Mouse (Mus musculus): ENCODE results near the gene Cdca4.

Cdca4 gene

DNA sequence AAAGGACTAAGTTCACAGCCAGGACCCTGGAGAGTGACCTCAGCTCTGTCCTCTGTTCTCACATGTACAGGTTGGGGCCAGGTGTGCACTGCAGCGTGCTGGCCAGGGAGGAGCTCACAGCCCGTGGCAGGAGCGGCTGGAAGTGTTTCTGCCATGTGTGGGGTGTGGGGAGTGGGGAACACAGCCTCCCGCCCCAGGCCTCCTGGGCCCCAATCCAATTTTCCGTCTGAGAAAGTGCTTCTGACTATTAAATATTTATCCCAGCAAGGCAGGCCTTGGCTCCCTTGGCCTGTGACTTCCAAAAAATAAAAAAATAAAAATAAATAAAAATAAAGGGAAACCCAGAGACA, 30.9 kb downstream of the Cdca4 start:
- DNase-seq, result no peak

- DNase-seq, result no peak
Measured at GRCm38 (mm10) chr12:112797672-112798331, 31.4 kb downstream of the Cdca4 start.

- no peak for DNase-seq
Measured at GRCm38 (mm10) chr12:112796551-112797510, 32.4 kb downstream of the Cdca4 start.

DNA sequence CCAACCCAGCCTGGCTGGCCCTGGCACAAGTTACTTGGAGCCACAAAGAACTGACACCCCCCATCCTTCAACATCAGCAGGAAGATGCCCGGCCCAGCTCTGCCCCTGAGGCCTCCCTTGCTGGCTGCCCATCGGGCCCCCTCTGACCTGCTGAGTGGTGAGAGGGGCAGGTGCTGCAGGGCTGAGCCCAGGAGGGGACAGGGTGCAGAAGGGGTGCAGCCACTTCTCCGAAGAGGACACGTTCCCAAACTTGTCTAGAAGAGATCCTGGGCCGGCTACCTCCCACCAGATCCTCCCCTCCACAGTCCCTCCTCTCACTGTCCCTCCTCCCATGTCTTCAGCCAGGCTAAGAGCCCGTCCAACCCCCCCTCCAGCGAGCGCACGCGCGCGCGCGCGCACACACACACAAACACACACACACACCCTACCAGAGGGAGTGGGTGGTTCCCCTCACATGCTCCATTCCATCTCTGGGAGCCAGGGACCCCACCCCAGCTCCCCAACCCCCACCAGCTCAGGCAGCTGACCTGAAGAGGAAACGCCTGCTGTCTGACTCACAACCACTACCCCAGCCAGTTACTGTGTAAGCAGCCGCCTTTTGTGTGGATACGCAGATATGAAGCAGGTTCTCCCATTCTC, 33.6 kb downstream of the Cdca4 start:
- DNase-seq, result no peak

DNA sequence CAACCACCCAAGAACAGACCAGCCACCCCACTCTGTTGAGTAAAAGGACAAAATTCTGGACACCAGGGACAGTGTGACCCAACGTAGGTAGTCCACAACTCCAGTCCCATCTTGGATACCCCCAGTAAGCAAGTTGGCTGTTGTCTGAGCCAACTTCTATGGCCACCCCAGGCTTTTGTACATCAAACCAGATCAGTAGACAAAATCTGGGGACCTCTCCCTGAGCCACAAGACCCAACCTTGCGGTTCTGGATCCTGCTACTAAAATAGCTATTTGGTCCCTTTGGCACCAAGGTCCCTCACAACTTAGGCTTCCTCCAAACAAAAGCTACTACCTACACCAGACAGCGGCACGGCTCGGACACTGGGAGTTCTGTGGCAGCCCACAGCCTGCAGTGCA, 34.2 kb downstream of the Cdca4 start:
- no peak for DNase-seq

DNA sequence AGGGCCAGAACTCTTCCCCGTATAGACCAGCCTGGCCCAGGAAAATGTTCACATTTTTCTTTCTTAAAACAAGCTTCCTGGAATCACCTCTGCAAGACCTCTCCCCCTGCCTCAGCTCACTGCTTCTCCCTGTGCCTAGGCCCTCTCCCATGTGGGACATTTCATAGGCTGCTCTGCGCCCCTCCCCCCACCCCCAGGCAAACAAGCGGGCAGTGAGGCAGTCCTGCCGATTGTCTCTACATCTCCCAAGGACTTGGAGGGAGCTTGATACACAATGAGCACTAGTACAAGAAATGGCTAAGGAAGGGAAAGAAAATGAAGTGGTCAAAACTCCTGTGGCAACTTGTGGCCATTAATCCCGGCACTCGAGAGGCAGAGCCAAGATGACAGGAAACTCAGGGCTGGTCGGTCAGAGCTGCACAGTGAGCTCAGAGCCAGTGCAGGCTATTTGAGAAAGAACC, 34.8 kb downstream of the Cdca4 start:
- DNase-seq, result no peak

DNA sequence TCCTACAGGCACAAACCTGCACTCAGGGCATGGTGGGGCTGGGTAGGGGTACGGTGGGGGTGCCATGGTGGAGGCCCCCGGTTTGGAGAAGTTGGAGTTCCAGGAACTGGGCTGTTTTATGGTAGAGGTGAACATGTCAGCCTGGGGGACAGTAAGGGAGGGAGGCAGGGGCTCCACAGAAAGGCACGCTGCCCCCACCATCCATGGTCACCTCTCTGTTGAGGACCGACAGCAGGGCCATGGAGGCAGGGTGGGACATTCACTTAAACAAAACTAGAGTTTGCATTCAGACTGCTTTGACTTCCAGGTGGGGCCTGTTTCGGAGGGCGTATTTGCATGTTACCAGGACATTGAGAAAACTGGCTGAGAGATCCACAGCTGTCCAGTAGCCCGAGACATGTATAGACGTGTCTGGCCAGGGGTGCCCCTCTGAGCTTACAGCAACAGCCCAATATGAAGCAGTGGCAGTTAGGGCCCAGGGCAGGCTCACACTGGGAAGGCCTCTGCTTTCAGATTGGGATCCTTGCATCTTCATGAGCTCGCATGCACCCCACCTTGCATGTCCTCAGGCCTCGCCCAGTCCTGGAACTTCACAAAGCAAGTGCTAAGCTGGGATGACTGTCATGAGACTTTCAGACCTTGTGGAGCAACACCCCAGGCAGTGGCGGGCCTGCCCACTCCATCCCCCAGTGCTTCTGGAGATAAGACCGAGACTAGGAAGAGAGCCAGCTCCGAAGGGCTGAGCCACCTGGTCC, 35.4 kb downstream of the Cdca4 start:
- no peak for DNase-seq

DNA sequence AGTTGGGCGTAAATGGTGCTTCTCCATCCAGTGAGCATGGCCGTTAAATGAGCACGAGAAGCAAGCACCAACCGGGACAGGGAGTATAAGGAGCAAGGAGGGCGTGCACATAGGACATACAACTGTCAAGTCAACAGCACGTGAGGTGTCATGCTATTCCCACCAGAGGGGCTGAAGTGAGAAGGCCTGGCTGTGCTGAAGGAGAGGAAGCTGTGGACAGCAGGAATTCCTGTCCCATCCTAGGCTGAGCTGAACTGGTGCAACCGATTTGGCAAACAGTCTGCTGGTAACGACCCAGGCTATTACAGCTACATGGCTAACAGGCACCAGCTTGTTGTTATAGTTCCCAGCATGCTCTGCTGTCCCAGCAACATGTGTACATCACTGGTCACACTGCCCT, 38.2 kb downstream of the Cdca4 start:
- no peak for DNase-seq

- DNase-seq, result no peak
Measured at GRCm38 (mm10) chr12:112774481-112774880, 54.7 kb downstream of the Cdca4 start.

DNA sequence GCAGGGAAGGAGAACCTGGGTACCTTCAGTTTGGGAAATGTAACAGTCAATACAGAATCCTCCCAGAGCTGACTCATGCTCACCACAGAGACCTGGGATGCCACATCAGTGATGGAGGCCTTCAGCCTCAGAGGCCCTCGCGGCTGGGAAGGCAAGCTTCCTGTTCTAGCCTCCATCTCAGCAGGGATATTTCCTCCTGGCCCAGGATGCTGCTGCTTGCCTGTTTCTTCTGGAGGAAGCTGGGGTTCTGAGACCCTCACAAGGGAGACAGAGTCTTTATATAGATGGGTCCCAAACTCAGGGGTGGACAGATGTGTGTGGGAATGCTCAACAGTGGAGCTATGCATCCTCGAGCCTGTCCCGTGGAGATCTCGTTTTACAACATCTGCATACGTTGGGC, 55.2 kb downstream of the Cdca4 start:
- DNase-seq, result no peak

DNA sequence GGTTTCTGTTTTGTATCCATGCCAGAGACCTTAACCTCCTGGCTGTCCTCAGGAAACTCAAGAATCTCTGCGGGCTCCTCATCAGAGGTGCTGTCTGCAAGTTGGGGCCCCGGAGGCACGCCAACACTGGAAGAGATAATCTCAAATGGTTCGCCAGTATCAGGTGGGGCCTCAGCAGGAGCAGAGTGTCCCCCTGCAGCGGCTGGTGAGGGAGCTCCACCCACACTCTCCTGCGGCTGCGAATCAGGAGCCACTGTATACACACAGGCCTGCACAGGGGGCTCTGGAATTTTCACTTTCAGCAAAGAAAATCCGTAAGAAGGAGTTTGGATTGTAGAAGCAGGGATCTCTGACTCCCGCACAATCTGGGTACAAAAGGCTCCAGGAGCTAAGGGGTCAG, 55.9 kb downstream of the Cdca4 start:
- no peak for DNase-seq

GRCm38 (mm10) chr12:112772306-112772705, 56.9 kb downstream of the Cdca4 start:
- DNase-seq, result no peak

DNA sequence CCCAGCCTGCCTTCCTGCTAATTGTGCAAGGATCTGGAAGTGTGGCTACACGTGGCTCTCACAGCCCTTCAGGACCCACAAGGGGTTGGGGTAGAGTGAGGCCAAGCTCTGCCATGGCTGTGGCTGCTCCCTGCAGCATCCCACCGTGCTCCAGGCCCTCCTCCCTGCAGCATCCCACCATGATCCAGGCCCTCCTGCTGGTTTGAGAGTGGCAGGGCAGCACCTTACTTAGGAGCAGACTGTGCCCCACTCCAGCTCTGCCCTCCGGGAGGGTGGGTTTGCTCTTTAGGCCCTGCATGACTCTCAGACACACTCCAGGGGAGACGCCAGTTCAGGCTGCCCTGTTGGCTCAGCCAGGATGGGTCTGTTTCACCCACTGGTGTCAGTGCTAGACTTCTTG, 58.8 kb downstream of the Cdca4 start:
- no peak for DNase-seq

All from thymus, postnatal 14 days (tissue).